Mouse (Mus musculus) cortical plate, adult 2 months (tissue): ENCODE data around the gene Rbm38. TPM values are rescaled to one million over a fixed set of nuclear protein-coding genes. Genes with fewer than 3 reads are reported as not detected.
A peak's percentile ranks its signal among the peaks of the same experiment; 100 is the strongest.

Experiments used
- H3K27ac ChIP-seq: fragments of 200-500 bp; 2 replicates; pipeline ENCODE4 v1.5.1; 2012; ENCODE audit warnings: low read length, control low read depth, inconsistent platforms; ENCODE audit not compliant: insufficient read depth
- H3K4me1 ChIP-seq: fragments of 200-500 bp; 2 replicates; pipeline ENCODE4 v1.6.1; 2011; ENCODE audit warnings: low read length; ENCODE audit not compliant: control insufficient read depth, insufficient read depth
- H3K4me3 ChIP-seq: fragments of 200-500 bp; 2 replicates; pipeline ENCODE4 v1.5.1; 2011; ENCODE audit warnings: mild to moderate bottlenecking, low read length, control low read depth; ENCODE audit not compliant: insufficient read depth
- CTCF ChIP-seq: fragments of 200-500 bp; IDR thresholded peaks from 2 replicates; pipeline ENCODE4 v1.5.1; 2011; ENCODE audit warnings: mild to moderate bottlenecking, control low read depth, low read length; ENCODE audit not compliant: insufficient read depth; ENCODE audit errors: extremely low read depth
- POLR2A ChIP-seq: fragments of 200-500 bp; IDR thresholded peaks from 2 replicates; pipeline ENCODE4 v1.6.1; 2011; ENCODE audit warnings: mild to moderate bottlenecking, low read length, control low read depth; ENCODE audit not compliant: insufficient read depth; ENCODE audit errors: extremely low read depth
- polyA plus RNA-seq: library from polyadenylated mRNA; depleted of rRNA; stranded (reverse); fragments of >200 nt; gene quantifications from 2 replicates; pipeline ENCODE4 v1.2.3, GENCODE M21; 2012; rRNA removed

Rbm38 gene
- 5.2 and 5.9 TPM in 2 replicates for polyA plus RNA-seq

GRCm38 (mm10) chr2:173020430-173020829 is at the start of gene Rbm38:
TSS of gene Rbm38 (plus strand) at chr2:173020498.
- H3K4me3 ChIP-seq = peak within 1 kb of the TSS; percentile 23; the same call in 1 of the 2 replicates
- no peak within 1 kb of the TSS for H3K27ac ChIP-seq
- no peak for TF ChIP-seq CTCF
- TF ChIP-seq POLR2A = no peak
- H3K4me1 ChIP-seq = no peaks in the 10 kb centered on the region

GRCm38 (mm10) chr2:172971865-172972264 is 48.4 kb upstream of the Rbm38 start:
- no peaks in the 10 kb centered on the region for H3K4me1 ChIP-seq
- TF ChIP-seq CTCF (no peak), POLR2A (no peak)
- no peak overlapping the region for H3K4me3 ChIP-seq
- H3K27ac ChIP-seq = no peak overlapping the region

GRCm38 (mm10) chr2:172973806-172974565 is 46.3 kb upstream of the Rbm38 start:
- H3K4me1 ChIP-seq = no peaks in the 10 kb centered on the region
- TF ChIP-seq POLR2A = no peak
- TF ChIP-seq CTCF = no peak
- H3K4me3 ChIP-seq = no peak overlapping the region
- H3K27ac ChIP-seq = no peak overlapping the region

GRCm38 (mm10) chr2:172974701-172975100 is 45.6 kb upstream of the Rbm38 start:
- TF ChIP-seq POLR2A = no peak
- no peak for TF ChIP-seq CTCF
- Histone ChIP-seq H3K27ac (no peak overlapping the region), H3K4me1 (no peaks in the 10 kb centered on the region), H3K4me3 (no peak overlapping the region)

- TF ChIP-seq POLR2A = no peak
- no peak for TF ChIP-seq CTCF
- no peaks in the 10 kb centered on the region for H3K4me1 ChIP-seq
- H3K4me3 ChIP-seq = no peak overlapping the region
- no peak overlapping the region for H3K27ac ChIP-seq
Observed at GRCm38 (mm10) chr2:172975159-172975558, 45.1 kb upstream of the Rbm38 start.

DNA sequence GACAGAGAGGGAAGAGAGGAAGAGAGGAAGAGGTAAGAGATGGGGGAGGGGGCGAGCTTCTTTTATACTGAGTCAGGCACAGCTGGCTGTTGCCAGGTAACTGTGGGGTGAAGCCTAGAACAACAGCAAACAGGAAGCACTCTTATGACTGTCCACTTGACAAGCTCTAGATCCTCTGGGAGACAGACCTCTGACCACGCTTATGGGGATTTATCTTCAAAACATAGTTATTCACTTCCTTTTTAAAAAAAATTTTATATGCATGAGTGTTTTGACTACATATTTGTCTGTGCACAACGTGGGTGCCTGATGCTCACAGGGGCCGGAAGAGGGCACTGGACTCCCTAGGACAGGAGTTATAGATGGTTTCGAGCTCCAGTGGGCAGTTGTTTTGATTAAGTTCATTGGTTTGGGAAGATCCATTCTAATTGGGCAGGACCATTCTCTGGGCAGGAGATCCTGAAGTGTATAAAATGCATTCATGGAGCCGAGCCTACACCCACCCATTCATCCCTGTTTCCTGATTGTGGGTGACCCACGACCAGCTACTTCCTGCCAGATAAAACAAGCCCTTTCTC is 43.5 kb upstream of the Rbm38 start:
- Histone ChIP-seq H3K4me3 (no peak overlapping the region), H3K27ac (no peak overlapping the region), H3K4me1 (no peaks in the 10 kb centered on the region)
- TF ChIP-seq POLR2A (no peak), CTCF (no peak)

GRCm38 (mm10) chr2:172977409-172978130 is 42.7 kb upstream of the Rbm38 start, which contains the start of gene Spo11:
TSS of gene Spo11 (plus strand) at chr2:172977700.
- no peak within 1 kb of the TSS for H3K4me3 ChIP-seq
- H3K4me1 ChIP-seq = no peaks in the 10 kb centered on the region
- H3K27ac ChIP-seq = no peak within 1 kb of the TSS
- TF ChIP-seq CTCF (no peak), POLR2A (no peak)

DNA sequence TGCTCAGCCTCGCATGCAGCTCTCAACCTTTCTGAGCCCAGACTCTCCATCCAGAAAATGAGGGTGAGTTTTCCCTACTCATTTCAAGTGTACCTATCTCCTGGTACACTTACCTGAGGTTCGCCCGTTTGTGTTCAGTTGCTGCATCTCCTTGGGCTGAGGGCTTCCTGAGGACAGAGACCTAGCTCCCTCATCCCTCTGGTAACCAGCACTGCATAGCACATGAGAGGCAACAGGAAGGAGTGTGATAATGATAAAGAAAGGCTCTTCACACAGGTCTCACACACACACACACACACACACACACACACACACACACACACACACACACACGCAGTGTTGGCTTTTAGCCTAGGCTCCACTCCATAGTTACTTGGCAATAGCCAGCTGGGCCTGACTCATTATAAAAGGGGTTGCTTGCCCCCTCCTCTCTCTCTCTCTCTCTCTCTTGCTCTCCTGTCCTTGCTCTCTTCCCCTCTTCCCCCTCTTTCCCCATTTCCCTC is 42.1 kb upstream of the Rbm38 start:
- Histone ChIP-seq H3K27ac (no peak overlapping the region), H3K4me1 (no peaks in the 10 kb centered on the region), H3K4me3 (no peak overlapping the region)
- TF ChIP-seq POLR2A = no peak
- TF ChIP-seq CTCF = no peak

DNA sequence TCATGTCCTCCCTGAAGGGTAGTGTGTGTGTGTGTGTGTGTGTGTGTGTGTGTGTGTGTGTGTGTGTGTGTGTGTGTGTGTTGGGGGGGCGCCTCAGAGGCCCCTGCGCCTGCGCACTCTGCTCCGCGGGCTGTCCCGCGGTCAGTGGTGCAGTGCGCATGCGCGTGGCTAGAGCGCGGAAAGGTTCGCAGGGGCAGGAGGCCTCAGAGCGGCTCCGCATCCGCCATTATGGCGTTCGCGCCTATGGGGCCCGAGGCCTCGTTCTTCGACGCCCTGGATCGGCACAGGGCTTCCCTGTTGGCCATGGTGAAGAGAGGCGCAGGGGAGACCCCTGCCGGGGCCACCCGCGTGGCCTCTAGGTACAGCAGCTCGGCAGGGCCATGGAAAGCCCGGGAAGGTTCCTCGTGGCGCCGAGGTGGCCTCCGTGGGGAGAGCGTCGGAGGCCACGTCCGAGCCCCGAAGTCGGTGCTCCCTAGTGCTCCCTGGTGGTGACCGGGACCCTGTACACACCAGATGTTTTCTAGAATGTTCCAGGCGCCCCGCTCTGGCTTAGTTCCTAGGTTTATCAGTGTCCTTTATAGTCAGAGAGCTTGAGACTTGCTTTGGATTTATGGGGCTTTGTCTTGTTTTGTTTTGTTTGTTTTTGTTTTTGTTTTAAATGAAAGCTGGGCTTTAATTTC is 40.5 kb upstream of the Rbm38 start:
- Histone ChIP-seq H3K4me1 (no peaks in the 10 kb centered on the region), H3K27ac (no peak overlapping the region), H3K4me3 (no peak overlapping the region)
- TF ChIP-seq CTCF = no peak
- no peak for TF ChIP-seq POLR2A
